Mouse (Mus musculus) CD4-positive, CD25-positive, alpha-beta regulatory T cell (primary cell): ENCODE data around the gene Dmxl2. TPM values are rescaled to one million over a fixed set of nuclear protein-coding genes. Genes with fewer than 3 reads are reported as not detected.

Source experiments
- polyA plus RNA-seq: library from polyadenylated mRNA; unstranded; fragments of 100-300 nt; shearing (Covaris generic); gene quantifications from one replicate; pipeline ENCODE4 v1.2.1, GENCODE M21; 2017

Gene Dmxl2
- polyA plus RNA-seq: 0.54 TPM

DNA sequence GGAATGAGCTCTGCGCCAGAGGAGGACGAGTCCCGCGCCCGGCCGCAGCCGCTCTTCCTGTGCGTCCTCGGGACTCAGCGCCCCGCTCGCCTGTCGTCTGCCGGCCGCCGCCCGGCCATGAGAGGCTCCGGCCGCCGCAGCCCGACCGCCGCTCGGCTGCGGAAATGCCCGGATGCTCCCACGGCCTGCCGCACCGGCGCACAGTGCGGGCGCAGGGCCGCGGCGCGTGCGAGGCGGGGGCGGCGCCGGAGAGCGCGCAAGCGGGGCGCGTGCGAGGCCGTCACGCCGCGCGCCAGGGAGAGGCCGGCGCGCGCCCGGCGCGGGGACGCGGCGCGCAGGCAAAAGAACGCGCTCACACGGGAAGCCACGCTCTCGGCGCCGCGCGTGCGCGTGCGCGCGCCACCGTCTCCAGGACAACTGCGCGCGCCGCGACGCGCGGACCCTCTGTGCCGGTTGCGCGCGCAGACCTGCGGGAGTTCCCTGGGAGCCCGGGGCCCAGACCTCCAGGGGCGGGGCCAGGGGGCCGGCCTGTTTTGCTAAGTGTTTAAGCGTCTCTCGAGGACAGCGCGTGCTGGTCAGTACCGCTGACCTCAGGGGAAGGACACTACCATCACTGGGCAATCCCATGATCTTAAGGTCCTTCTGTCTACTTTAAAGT is at the start of gene Dmxl2:
Gene Dmxl2 (minus strand): TSS at position 174 of the 658 bp plus-strand sequence.

GRCm38 (mm10) chr9:54538684-54539083 is 37.3 kb upstream of the Dmxl2 start, which contains the start of gene Sh2d7:
TSS of gene Sh2d7 (plus strand) at chr9:54538984.

Other genes with a start within 250 kb of the Dmxl2 start
- not detected for gene Cyp19a1, start 233.5 kb downstream of the Dmxl2 start, polyA plus RNA-seq
- gene Gldn, start 215.1 kb downstream of the Dmxl2 start, polyA plus RNA-seq: 0.06 TPM
- not detected for gene Sh2d7, start 37.4 kb upstream of the Dmxl2 start, polyA plus RNA-seq
- 1.1 TPM for gene Cib2, start 58.6 kb upstream of the Dmxl2 start, polyA plus RNA-seq
- gene Idh3a, start 84.7 kb upstream of the Dmxl2 start, polyA plus RNA-seq: 97.3 TPM
- gene Acsbg1, start 160.2 kb upstream of the Dmxl2 start, polyA plus RNA-seq: 39.8 TPM
- 23.9 TPM for gene Dnaja4, start 197.2 kb upstream of the Dmxl2 start, polyA plus RNA-seq
- gene Wdr61, start 232.9 kb upstream of the Dmxl2 start, polyA plus RNA-seq: 98.0 TPM